Comparison of ENCODE assay signal across 8 mouse cellular contexts in the genomic region with DNA sequence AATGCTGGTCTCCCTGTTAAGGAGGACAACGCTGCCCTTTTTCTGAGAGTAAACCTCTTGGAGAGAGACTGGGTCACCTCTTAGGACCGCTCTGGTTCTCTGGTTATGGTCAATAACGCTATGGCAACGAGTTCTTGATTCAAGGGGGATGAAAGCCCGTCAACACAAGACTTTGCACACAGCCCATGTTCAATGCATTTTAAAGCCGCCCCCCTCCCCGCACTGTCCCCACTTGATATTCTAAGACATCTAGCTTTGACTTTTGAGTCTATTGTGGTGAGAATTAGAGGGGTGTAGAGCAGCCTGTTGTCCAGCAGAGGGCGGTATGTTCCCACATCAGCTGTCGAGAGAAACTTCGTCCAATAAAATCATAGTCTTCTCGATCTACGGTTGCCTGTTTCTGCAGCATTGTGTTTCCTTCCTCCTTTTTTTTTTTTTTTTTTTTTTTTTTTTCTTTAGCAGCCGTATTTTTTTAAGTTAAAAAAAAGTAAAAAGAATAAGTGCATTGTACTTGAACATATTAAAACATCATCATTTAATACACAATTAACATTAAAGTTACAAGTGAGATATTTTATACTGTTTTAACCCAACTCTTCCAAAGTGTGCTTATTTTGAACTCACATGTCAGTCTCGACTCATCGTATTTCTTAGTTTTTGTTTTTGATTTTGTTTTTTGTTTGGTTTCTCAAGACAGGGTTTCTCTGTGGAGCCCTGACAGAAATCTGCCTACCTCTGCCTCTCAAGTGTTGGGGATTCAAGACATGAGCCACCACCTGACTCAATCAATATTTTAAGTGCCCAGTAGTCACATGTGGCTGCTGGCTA. TPM values are rescaled to one million over a fixed set of nuclear protein-coding genes. Genes with fewer than 3 reads are reported as not detected.
DNase-seq lines count a peak whose midpoint lies in the region; ATAC-seq and TF ChIP-seq lines count a peak whose summit lies in the region.
"Had no signal": no experiment of that assay in that cellular context is flagged by ENCODE, and none has a peak within 500 bp of the region (broad histone marks: within the 10 kb centered on the region; RNA-seq: fewer than 3 reads in every experiment).

No protein-coding gene starts in this region.

- no peaks in the 10 kb centered on the region for H3K4me1 ChIP-seq in hindbrain, postnatal 0 days (ENCODE audit: insufficient read depth, low read length)
- H3K4me1 ChIP-seq: lung, embryonic 15.5 days had no signal

- no peaks in the 10 kb centered on the region for H3K9me3 ChIP-seq in hindbrain, postnatal 0 days (ENCODE audit: low read length)
- H3K9me3 ChIP-seq: lung, embryonic 15.5 days had no signal

- WGBS in hindbrain, postnatal 0 days, result 23% methylated on average over 15 of the region's 15 CpGs

- peak overlapping the region; percentile 29; the same call in 1 of the 2 replicates for H3K4me2 ChIP-seq in hindbrain, postnatal 0 days (ENCODE audit: low read depth, low read length)
- H3K4me2 ChIP-seq: lung, embryonic 15.5 days had no signal

- no peak overlapping the region for H3K9ac ChIP-seq in hindbrain, postnatal 0 days (replicated peaks; ENCODE audit: low read length)
- H3K9ac ChIP-seq: lung, embryonic 15.5 days had no signal

- H3K4me3 ChIP-seq in hindbrain, postnatal 0 days (ENCODE audit: low read length), result no peak overlapping the region
- H3K4me3 ChIP-seq: lung, embryonic 15.5 days had no signal

- no peaks in the 10 kb centered on the region for H3K36me3 ChIP-seq in hindbrain, postnatal 0 days (ENCODE audit: insufficient read depth, low read length)
- H3K36me3 ChIP-seq: lung, embryonic 15.5 days had no signal

- no peak overlapping the region for H3K27ac ChIP-seq in hindbrain, postnatal 0 days
- H3K27ac ChIP-seq: lung, embryonic 15.5 days had no signal

- ATAC-seq in hindbrain, postnatal 0 days, result peak; percentile 82
- peak; percentile 42 for ATAC-seq in megakaryocyte-erythroid progenitor cell, adult 5-6 weeks (replicated peaks; ENCODE audit: low FRiP score, low TSS enrichment, poor library complexity, severe bottlenecking)

- peak; percentile 92 for TF ChIP-seq CTCF in hindbrain, postnatal 0 days (IDR thresholded peaks at IDR 0.05; ENCODE audit: low read depth)

- intact Hi-C loops in left cerebral cortex, postnatal 14 days (cut with DNase I), result loop anchor here (1.0 kb wide), 1 partner anchor 49 kb away; no protein-coding TSS in a partner anchor

- no peaks in the 10 kb centered on the region for H3K27me3 ChIP-seq in hindbrain, postnatal 0 days (ENCODE audit: insufficient read depth, low read length)
- H3K27me3 ChIP-seq: lung, embryonic 15.5 days had no signal

- peak; percentile 90 for DNase-seq in NIH3T3 (ENCODE audit: low read depth)
- DNase-seq in cerebellum, adult 11 months, result peak; percentile 33
- peak; percentile 85 for DNase-seq in forelimb bud, embryonic 11.5 days (ENCODE audit: low read depth, low spot score)
- DNase-seq in hindbrain, postnatal 0 days (ENCODE audit: low spot score), result peak; percentile 85
- DNase-seq in left cerebral cortex, postnatal 14 days (ENCODE audit: low spot score in 2 of 2), result peak; percentile 66 to 73
- DNase-seq in right cerebral cortex, postnatal 10 days (ENCODE audit: low spot score in 2 of 2), result peak; percentile 63 to 74

RNA-seq across cellular contexts. Expression of a gene that starts 13.7 kb away (rescaled TPM):
- total RNA-seq in hindbrain, postnatal 0 days (2014; rRNA removed), result 21.6 and 21.8 TPM in 2 replicates
- 45.7 and 52.4 TPM in 2 replicates for polyA plus RNA-seq in hindbrain, postnatal 0 days (2015; fragmentation: Nextera tagmentation; extraction: Ambion mirVana)
- 10 to 100 TPM; 45.5 to 46.5 TPM for total RNA-seq in left cerebral cortex, postnatal 14 days (2021)
- 44.1 and 55.2 TPM in 2 replicates for total RNA-seq in megakaryocyte-erythroid progenitor cell, adult 5-6 weeks (2014; fragmentation: Nextera tagmentation)
- 75.5 and 79.0 TPM in 2 replicates for total RNA-seq in megakaryocyte-erythroid progenitor cell, adult 5-6 weeks (2017)

RNA-seq across cellular contexts. Expression of a gene that starts 26.9 kb away (rescaled TPM):
- 6.5 and 7.4 TPM in 2 replicates for total RNA-seq in hindbrain, postnatal 0 days (2014; rRNA removed)
- 20.8 and 22.0 TPM in 2 replicates for polyA plus RNA-seq in hindbrain, postnatal 0 days (2015; fragmentation: Nextera tagmentation; extraction: Ambion mirVana)
- 10 to 100 TPM in 1 of 2 experiments, 1 to 10 TPM in 1; 9.7 to 11.1 TPM for total RNA-seq in left cerebral cortex, postnatal 14 days (2021)
- total RNA-seq in megakaryocyte-erythroid progenitor cell, adult 5-6 weeks (2014; fragmentation: Nextera tagmentation), result 322 and 332 TPM in 2 replicates
- 732 and 1,011 TPM in 2 replicates for total RNA-seq in megakaryocyte-erythroid progenitor cell, adult 5-6 weeks (2017)

RNA-seq across cellular contexts. Expression of a gene that starts 50.8 kb away (rescaled TPM):
- 24.8 and 25.8 TPM in 2 replicates for total RNA-seq in hindbrain, postnatal 0 days (2014; rRNA removed)
- 15.8 and 16.7 TPM in 2 replicates for polyA plus RNA-seq in hindbrain, postnatal 0 days (2015; fragmentation: Nextera tagmentation; extraction: Ambion mirVana)
- 10 to 100 TPM; 22.6 to 23.2 TPM for total RNA-seq in left cerebral cortex, postnatal 14 days (2021)
- total RNA-seq in megakaryocyte-erythroid progenitor cell, adult 5-6 weeks (2014; fragmentation: Nextera tagmentation), result 61.9 and 63.9 TPM in 2 replicates
- 60.6 and 72.4 TPM in 2 replicates for total RNA-seq in megakaryocyte-erythroid progenitor cell, adult 5-6 weeks (2017)

RNA-seq across cellular contexts. Expression of a gene that starts 51.0 kb away (rescaled TPM):
- total RNA-seq in hindbrain, postnatal 0 days (2014; rRNA removed), result 1.9 and 2.4 TPM in 2 replicates
- polyA plus RNA-seq in hindbrain, postnatal 0 days (2015; fragmentation: Nextera tagmentation; extraction: Ambion mirVana), result 1.0 and 1.5 TPM in 2 replicates
- total RNA-seq in left cerebral cortex, postnatal 14 days (2021), result 1 to 10 TPM; 2.2 to 3.1 TPM
- 1.2 and 1.4 TPM in 2 replicates for total RNA-seq in megakaryocyte-erythroid progenitor cell, adult 5-6 weeks (2014; fragmentation: Nextera tagmentation)
- total RNA-seq in megakaryocyte-erythroid progenitor cell, adult 5-6 weeks (2017), result 0.99 and 1.2 TPM in 2 replicates

Comparison
In these comparisons a context has a peak if more than half of its experiments do, and no peak if none do; other contexts are left out.
1. DNase-seq: peak in every context shown above with its lines; median percentile 90 in NIH3T3; 85 in forelimb bud, embryonic 11.5 days; 85 in hindbrain, postnatal 0 days; 70 in left cerebral cortex, postnatal 14 days; 68 in right cerebral cortex, postnatal 10 days; 33 in cerebellum, adult 11 months.
2. RNA of a gene that starts 26.9 kb away (total RNA-seq): 322 to 1,011 TPM in megakaryocyte-erythroid progenitor cell, adult 5-6 weeks; 9.7 to 11.1 TPM in left cerebral cortex, postnatal 14 days and 6.5 to 7.4 TPM in hindbrain, postnatal 0 days; every median in the first group is over 10 times any median in the second.